Mouse (Mus musculus): ENCODE results near the gene Pop4. TPM values are rescaled to one million over a fixed set of nuclear protein-coding genes. Genes with fewer than 3 reads are reported as not detected.
A peak's percentile ranks its signal among the peaks of the same experiment; 100 is the strongest.
"Not testable (repeated sequence)": the region's sequence is repeated elsewhere in the genome, so short reads cannot be mapped to it uniquely, and the experiment has no call there.

Pop4 gene
- polyA plus RNA-seq (2014; fragmentation: Nextera tagmentation; extraction: Ambion mirVana), result 70.0 and 72.2 TPM in 2 replicates

DNA sequence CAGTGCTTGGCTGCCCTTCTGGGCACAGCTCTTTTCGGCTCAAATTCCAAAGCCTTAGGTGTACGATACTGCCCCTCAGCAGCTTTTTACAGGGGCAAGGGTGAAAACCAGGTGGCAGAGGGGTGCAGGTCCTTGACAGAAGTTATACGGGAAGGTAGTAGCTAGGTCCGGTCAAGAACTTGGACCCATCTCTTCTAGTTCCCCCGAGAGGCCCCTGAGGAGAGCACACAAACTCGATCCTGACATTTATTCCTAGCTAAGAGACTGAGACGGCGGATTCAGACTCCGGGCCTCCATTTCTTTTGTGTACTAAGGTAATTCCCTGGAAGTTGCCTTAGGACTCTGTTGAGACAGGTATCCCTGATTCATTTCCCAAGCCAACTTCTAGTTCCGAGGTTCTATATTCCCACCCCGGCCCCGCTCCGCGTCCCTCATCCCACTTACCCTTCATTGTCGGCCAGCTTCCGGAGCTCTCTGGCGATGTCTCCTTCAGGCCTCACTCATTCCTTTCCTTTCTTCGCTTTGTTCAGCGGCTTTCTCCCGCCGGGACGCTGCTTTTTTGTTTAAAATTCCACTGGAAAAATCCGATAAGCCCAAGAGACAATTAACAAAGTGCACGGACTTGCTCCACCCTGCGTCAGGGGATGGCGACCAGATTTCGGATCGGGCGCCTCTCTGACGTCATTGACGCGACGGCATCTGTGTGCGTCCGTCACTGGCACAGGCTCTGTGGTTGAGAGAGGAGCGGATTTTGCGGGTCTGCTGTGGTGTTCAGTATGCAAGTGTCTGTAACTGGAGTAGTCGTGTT lies at the start of gene Pop4:
Pop4 (minus strand) TSS at position 721 of the 808 bp plus-strand sequence.
- ATAC-seq (ENCODE audit: insufficient read depth) (peak; percentile 97), DNase-seq (peak; percentile 98)
- Histone ChIP-seq H3K4me2 (peak within 1 kb of the TSS; percentile 89), H3K9me3 (ENCODE audit: low read depth, low read length) (no peaks in the 10 kb centered on the region), H3K36me3 (ENCODE audit: insufficient read depth) (peaks cover 26% of the 10 kb centered on the region), H3K27ac (ENCODE audit: low read depth) (peak within 1 kb of the TSS; percentile 33), H3K9ac (peak within 1 kb of the TSS; percentile 88), H3K4me3 (ENCODE audit: low read depth, low read length) (peak within 1 kb of the TSS; percentile 61), H3K4me1 (ENCODE audit: insufficient read depth) (no peaks in the 10 kb centered on the region), H3K27me3 (ENCODE audit: insufficient read depth, low read length) (no peaks in the 10 kb centered on the region)
- TF ChIP-seq CTCF (IDR thresholded peaks at IDR 0.05; ENCODE audit: low read depth), result no peak
- under 1% methylated on average over 38 of the region's 38 CpGs for WGBS

- no peak for ATAC-seq (ENCODE audit: insufficient read depth)
These were observed 49.4 kb upstream of the Pop4 start for GRCm38 (mm10) chr7:38320641-38321040.

DNA sequence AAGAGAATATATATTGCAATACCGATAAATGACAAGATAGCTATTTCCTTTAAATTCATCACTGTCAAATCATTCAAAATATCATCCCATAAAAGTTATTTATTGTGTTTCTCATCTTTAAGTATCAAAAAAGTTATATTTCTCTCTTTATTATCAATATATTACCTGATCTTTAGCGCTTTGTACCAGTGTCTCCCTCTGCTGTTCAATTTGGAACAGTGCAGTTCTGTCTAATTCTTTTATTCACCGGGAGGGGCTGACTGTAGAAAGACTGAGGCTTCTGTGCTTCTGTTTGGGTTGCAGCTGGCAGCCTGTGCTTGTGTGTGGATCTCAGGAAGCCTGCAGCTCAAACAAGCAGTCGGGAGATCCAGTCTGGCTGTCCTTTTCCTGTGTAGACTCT lies 11.0 kb upstream of the Pop4 start:
- not testable (repeated sequence) for H3K4me3 ChIP-seq (ENCODE audit: low read depth, low read length); H3K27ac ChIP-seq (ENCODE audit: low read depth); DNase-seq; H3K4me2 ChIP-seq; H3K4me1 ChIP-seq (ENCODE audit: insufficient read depth); H3K27me3 ChIP-seq (ENCODE audit: insufficient read depth, low read length); H3K9me3 ChIP-seq (ENCODE audit: low read depth, low read length); ATAC-seq (ENCODE audit: insufficient read depth); H3K36me3 ChIP-seq (ENCODE audit: insufficient read depth); H3K9ac ChIP-seq
- WGBS, result 27% methylated on average over 4 of the region's 4 CpGs

More at GRCm38 (mm10) chr7:38320641-38321040, 49.4 kb upstream of the Pop4 start:
- H3K9me3 ChIP-seq (ENCODE audit: low read depth, low read length), result no peaks in the 10 kb centered on the region
- H3K9ac ChIP-seq, result no peak overlapping the region
- H3K4me2 ChIP-seq, result no peak overlapping the region
- no peak for TF ChIP-seq CTCF (IDR thresholded peaks at IDR 0.05; ENCODE audit: low read depth)
- DNase-seq, result no peak
- H3K27me3 ChIP-seq (ENCODE audit: insufficient read depth, low read length), result no peaks in the 10 kb centered on the region
- H3K27ac ChIP-seq (ENCODE audit: low read depth), result no peak overlapping the region
- no peak overlapping the region for H3K4me3 ChIP-seq (ENCODE audit: low read depth, low read length)
- no peaks in the 10 kb centered on the region for H3K4me1 ChIP-seq (ENCODE audit: insufficient read depth)
- 89% methylated on average over 2 of the region's 2 CpGs for WGBS
- H3K36me3 ChIP-seq (ENCODE audit: insufficient read depth), result no peaks in the 10 kb centered on the region

- no peak overlapping the region for H3K4me3 ChIP-seq (ENCODE audit: low read depth, low read length)
- ATAC-seq (ENCODE audit: insufficient read depth) (no peak), DNase-seq (no peak)
- H3K4me2 ChIP-seq, result no peak overlapping the region
- H3K9ac ChIP-seq, result no peak overlapping the region
- H3K4me1 ChIP-seq (ENCODE audit: insufficient read depth), result no peaks in the 10 kb centered on the region
- H3K27ac ChIP-seq (ENCODE audit: low read depth), result no peak overlapping the region
- TF ChIP-seq CTCF (IDR thresholded peaks at IDR 0.05; ENCODE audit: low read depth), result no peak
- peaks cover 11% of the 10 kb centered on the region; the same call in 1 of the 2 replicates for H3K36me3 ChIP-seq (ENCODE audit: insufficient read depth)
- no peaks in the 10 kb centered on the region for H3K9me3 ChIP-seq (ENCODE audit: low read depth, low read length)
- no peaks in the 10 kb centered on the region for H3K27me3 ChIP-seq (ENCODE audit: insufficient read depth, low read length)
These were observed 1.3 kb upstream of the Pop4 start for GRCm38 (mm10) chr7:38272551-38272950.

- Histone ChIP-seq H3K9ac (peak overlapping the region; percentile 88), H3K4me1 (ENCODE audit: insufficient read depth) (no peaks in the 10 kb centered on the region), H3K4me2 (peak overlapping the region; percentile 89), H3K27me3 (ENCODE audit: insufficient read depth, low read length) (no peaks in the 10 kb centered on the region), H3K27ac (ENCODE audit: low read depth) (no peak overlapping the region), H3K36me3 (ENCODE audit: insufficient read depth) (peaks cover 17% of the 10 kb centered on the region), H3K4me3 (ENCODE audit: low read depth, low read length) (peak overlapping the region; percentile 61), H3K9me3 (ENCODE audit: low read depth, low read length) (no peaks in the 10 kb centered on the region)
- no peak for TF ChIP-seq CTCF (IDR thresholded peaks at IDR 0.05; ENCODE audit: low read depth)
- ATAC-seq (ENCODE audit: insufficient read depth), result peak; percentile 25; the same call in 1 of the 2 replicates
- no peak for DNase-seq
- WGBS, result 8% methylated on average over 4 of the region's 4 CpGs
These were observed 636 bp upstream of the Pop4 start for GRCm38 (mm10) chr7:38271859-38272258.

GRCm38 (mm10) chr7:38271511-38271811 lies 238 bp upstream of the Pop4 start:
- peaks cover 20% of the 10 kb centered on the region for H3K36me3 ChIP-seq (ENCODE audit: insufficient read depth)
- peak overlapping the region; percentile 33; the same call in 1 of the 2 replicates for H3K27ac ChIP-seq (ENCODE audit: low read depth)
- H3K27me3 ChIP-seq (ENCODE audit: insufficient read depth, low read length), result no peaks in the 10 kb centered on the region
- ATAC-seq (ENCODE audit: insufficient read depth), result no peak
- peak overlapping the region; percentile 89 for H3K4me2 ChIP-seq
- 0% methylated on average over 11 of the region's 11 CpGs for WGBS
- no peaks in the 10 kb centered on the region for H3K9me3 ChIP-seq (ENCODE audit: low read depth, low read length)
- no peak for DNase-seq
- peak overlapping the region; percentile 61 for H3K4me3 ChIP-seq (ENCODE audit: low read depth, low read length)
- peak overlapping the region; percentile 88 for H3K9ac ChIP-seq
- no peak for TF ChIP-seq CTCF (IDR thresholded peaks at IDR 0.05; ENCODE audit: low read depth)
- no peaks in the 10 kb centered on the region for H3K4me1 ChIP-seq (ENCODE audit: insufficient read depth)

DNA sequence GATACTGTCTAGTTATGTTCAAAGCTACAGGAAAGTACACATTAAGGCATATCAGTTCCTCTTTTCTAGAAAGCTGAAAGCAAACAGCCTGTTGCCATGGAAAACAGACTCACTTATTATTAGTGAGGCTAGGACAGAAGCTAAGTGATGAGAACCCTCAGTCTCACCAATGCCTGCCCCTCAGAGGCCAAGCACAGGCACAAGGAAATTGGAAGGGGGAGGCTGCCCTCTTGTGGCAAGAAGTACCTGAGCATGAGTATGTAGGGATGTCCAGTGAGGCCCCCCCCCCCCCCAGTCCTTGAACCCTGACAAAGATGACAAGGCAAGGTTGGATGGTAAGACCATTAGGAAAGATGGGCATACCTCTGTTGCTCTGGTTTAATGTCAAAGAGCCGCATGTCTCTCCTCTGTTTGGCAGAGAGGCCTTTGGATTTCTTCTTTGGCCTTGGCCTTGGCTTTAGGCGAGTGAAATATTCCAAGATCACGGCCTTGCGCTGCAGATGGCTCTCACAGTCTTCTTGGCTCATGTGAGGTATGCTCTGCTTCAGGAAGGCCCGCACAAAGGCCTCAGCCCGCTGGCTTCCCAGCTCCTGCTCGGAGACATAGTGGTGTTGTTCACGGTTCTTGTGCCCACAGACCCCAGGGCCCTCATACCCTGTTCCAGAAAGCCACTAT lies 4.1 kb downstream of the Pop4 start:
- no peaks in the 10 kb centered on the region for H3K9me3 ChIP-seq (ENCODE audit: low read depth, low read length)
- H3K36me3 ChIP-seq (ENCODE audit: insufficient read depth), result peaks cover 63% of the 10 kb centered on the region
- WGBS, result 83% methylated on average over 8 of the region's 8 CpGs
- peak; percentile 62 for TF ChIP-seq CTCF (IDR thresholded peaks at IDR 0.05; ENCODE audit: low read depth)
- no peak overlapping the region for H3K4me3 ChIP-seq (ENCODE audit: low read depth, low read length)
- no peak overlapping the region for H3K4me2 ChIP-seq
- no peaks in the 10 kb centered on the region for H3K4me1 ChIP-seq (ENCODE audit: insufficient read depth)
- H3K27me3 ChIP-seq (ENCODE audit: insufficient read depth, low read length), result no peaks in the 10 kb centered on the region
- no peak overlapping the region for H3K9ac ChIP-seq
- H3K27ac ChIP-seq (ENCODE audit: low read depth), result no peak overlapping the region
- ATAC-seq (ENCODE audit: insufficient read depth), result no peak
- peak; percentile 69 for DNase-seq
